Comparison of ENCODE assay signal across 11 mouse cellular contexts in the genomic region with DNA sequence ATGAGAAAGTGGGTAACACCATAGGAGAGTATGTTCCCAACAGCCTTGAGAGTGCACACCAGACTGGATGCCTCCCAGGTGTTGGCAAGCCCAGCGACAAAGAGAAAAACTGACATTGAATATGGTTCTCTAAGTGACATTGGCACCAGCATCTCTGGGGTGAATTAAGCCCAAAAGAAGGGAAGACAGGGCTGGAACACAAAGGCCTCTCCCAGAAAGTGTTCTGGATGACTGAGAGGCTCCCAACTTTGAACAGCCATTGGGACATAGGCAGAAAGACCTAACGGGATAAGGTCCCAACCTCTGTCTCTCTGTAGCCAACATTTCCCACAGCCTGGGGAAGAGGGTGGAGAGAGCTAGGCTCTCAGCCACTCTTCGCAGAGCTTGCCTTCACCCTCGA. TPM values are rescaled to one million over a fixed set of nuclear protein-coding genes. Genes with fewer than 3 reads are reported as not detected.
DNase-seq lines count a peak whose midpoint lies in the region; ATAC-seq and TF ChIP-seq lines count a peak whose summit lies in the region.
"Had no signal": no experiment of that assay in that cellular context is flagged by ENCODE, and none has a peak within 500 bp of the region (broad histone marks: within the 10 kb centered on the region; RNA-seq: fewer than 3 reads in every experiment).

No protein-coding gene starts in this region.

- 0 out of 2 replicates have a peak, but pooled peaks cover 7% of the 10 kb centered on the region for H3K36me3 ChIP-seq in lung, embryonic 15.5 days
- H3K36me3 ChIP-seq in forebrain, postnatal 0 days (ENCODE audit: insufficient read depth): 0 out of 2 replicates have a peak, but pooled peaks cover 5% of the 10 kb centered on the region
- no peaks in the 10 kb centered on the region; the same call in 1 of the 2 replicates for H3K36me3 ChIP-seq in limb, embryonic 12.5 days
- no peaks in the 10 kb centered on the region for H3K36me3 ChIP-seq in small intestine, adult 2 months (ENCODE audit: control insufficient read depth, insufficient read depth, low read length)
- H3K36me3 ChIP-seq in thymus, adult 2 months (ENCODE audit: control insufficient read depth, insufficient read depth, low read length): no peaks in the 10 kb centered on the region

- no peak overlapping the region for H3K9ac ChIP-seq in lung, embryonic 15.5 days
- H3K9ac ChIP-seq in forebrain, postnatal 0 days: no peak overlapping the region
- H3K9ac ChIP-seq in limb, embryonic 12.5 days (replicated peaks): no peak overlapping the region

- WGBS in lung, embryonic 15.5 days: 20% methylated on average over 4 of the region's 4 CpGs
- 28% methylated on average over 4 of the region's 4 CpGs for WGBS in forebrain, postnatal 0 days
- 22% methylated on average over 4 of the region's 4 CpGs for WGBS in limb, embryonic 12.5 days
- 43% methylated on average over 4 of the region's 4 CpGs for WGBS in small intestine, adult 2 months
- 47% methylated on average over 4 of the region's 4 CpGs for WGBS in thymus, adult 2 months

- H3K27me3 ChIP-seq in lung, embryonic 15.5 days: peaks cover 74% of the 10 kb centered on the region
- H3K27me3 ChIP-seq in forebrain, postnatal 0 days (ENCODE audit: insufficient read depth, low read length): peaks cover 16% of the 10 kb centered on the region
- H3K27me3 ChIP-seq in limb, embryonic 12.5 days: peaks cover 90% of the 10 kb centered on the region
- H3K27me3 ChIP-seq in small intestine, adult 2 months (ENCODE audit: control insufficient read depth, insufficient read depth, low read length): peaks cover 26% of the 10 kb centered on the region
- H3K27me3 ChIP-seq in thymus, adult 2 months (ENCODE audit: control insufficient read depth, insufficient read depth, low read length): peaks cover 17% of the 10 kb centered on the region

- H3K27ac ChIP-seq in lung, embryonic 15.5 days: no peak overlapping the region
- H3K27ac ChIP-seq in forebrain, postnatal 0 days (ENCODE audit: low read depth, low read length): no peak overlapping the region
- no peak overlapping the region for H3K27ac ChIP-seq in limb, embryonic 12.5 days
- H3K27ac ChIP-seq in small intestine, adult 2 months (ENCODE audit: insufficient read depth, low read depth, low read length): no peak overlapping the region
- H3K27ac ChIP-seq in thymus, adult 2 months (ENCODE audit: control insufficient read depth, insufficient read depth, low read length): no peak overlapping the region

- DNase-seq in lung, postnatal 10 days: no peak
- DNase-seq in forebrain, postnatal 0 days: no peak
- DNase-seq in frontal cortex, postnatal 14 days (ENCODE audit: low spot score in 2 of 2): no peak
- DNase-seq in frontal cortex, adult 2 months (ENCODE audit: extremely low spot score in 1 of 2, low spot score in 1 of 2): no peak
- no peak for DNase-seq in thymus, adult 2 months
- DNase-seq: cerebellum, adult 18-20 months; thymus, postnatal 14 days had no signal

- peak overlapping the region; percentile 64 for H3K4me3 ChIP-seq in lung, embryonic 15.5 days
- H3K4me3 ChIP-seq in forebrain, postnatal 0 days (ENCODE audit: low read depth, low read length): peak overlapping the region; percentile 59
- H3K4me3 ChIP-seq in limb, embryonic 12.5 days (replicated peaks): peak overlapping the region; percentile 58
- peak overlapping the region; percentile 79; the same call in 1 of the 2 replicates for H3K4me3 ChIP-seq in small intestine, adult 2 months (ENCODE audit: low read depth, low read length)
- H3K4me3 ChIP-seq in thymus, adult 2 months (ENCODE audit: control insufficient read depth, insufficient read depth, low read length): no peak overlapping the region

- no peak for ATAC-seq in lung, embryonic 15.5 days (ENCODE audit: borderline replicate concordance, extremely low read depth, low FRiP score, low TSS enrichment)
- ATAC-seq in forebrain, postnatal 0 days: no peak
- ATAC-seq in limb, embryonic 12.5 days (ENCODE audit: insufficient number of reproducible peaks, insufficient read depth, low FRiP score, low TSS enrichment, low read depth): no peak
- ATAC-seq: Patski had no signal

- H3K9me3 ChIP-seq in lung, embryonic 15.5 days: no peaks in the 10 kb centered on the region
- no peaks in the 10 kb centered on the region for H3K9me3 ChIP-seq in forebrain, postnatal 0 days (ENCODE audit: low read length)
- H3K9me3 ChIP-seq in limb, embryonic 12.5 days: no peaks in the 10 kb centered on the region

- TF ChIP-seq CTCF in forebrain, postnatal 0 days (IDR thresholded peaks at IDR 0.05; ENCODE audit: low read depth): no peak
- TF ChIP-seq CTCF in small intestine, adult 2 months (IDR thresholded peaks at IDR 0.05; ENCODE audit: extremely low read depth, insufficient read length, insufficient replicate concordance, low read depth, low read length): no peak
- TF ChIP-seq CTCF in thymus, adult 2 months (IDR thresholded peaks at IDR 0.05; ENCODE audit: borderline replicate concordance, control insufficient read depth, extremely low read depth, insufficient read depth, low read length, poor library complexity): no peak

- H3K4me2 ChIP-seq in lung, embryonic 15.5 days: peak overlapping the region; percentile 84
- peak overlapping the region; percentile 99 for H3K4me2 ChIP-seq in forebrain, postnatal 0 days (ENCODE audit: low read depth)
- peak overlapping the region; percentile 98 for H3K4me2 ChIP-seq in limb, embryonic 12.5 days

- peaks cover 24% of the 10 kb centered on the region for H3K4me1 ChIP-seq in lung, embryonic 15.5 days
- peaks cover 14% of the 10 kb centered on the region for H3K4me1 ChIP-seq in forebrain, postnatal 0 days (ENCODE audit: insufficient read depth)
- H3K4me1 ChIP-seq in limb, embryonic 12.5 days (replicated peaks): peaks cover 42% of the 10 kb centered on the region
- peaks cover 10% of the 10 kb centered on the region; the same call in 1 of the 2 replicates for H3K4me1 ChIP-seq in small intestine, adult 2 months (ENCODE audit: control insufficient read depth, insufficient read depth, insufficient read length, low read length)
- 0 out of 2 replicates have a peak, but pooled peaks cover 4% of the 10 kb centered on the region for H3K4me1 ChIP-seq in thymus, adult 2 months (replicated peaks; ENCODE audit: control insufficient read depth, insufficient read depth, low read length)

- no peak for TF ChIP-seq POLR2A in small intestine, adult 2 months (IDR thresholded peaks at IDR 0.05; ENCODE audit: low read depth, low read length)
- TF ChIP-seq POLR2A in thymus, adult 2 months (IDR thresholded peaks at IDR 0.05; ENCODE audit: control insufficient read depth, extremely low read depth, insufficient read depth, low read length, poor library complexity): no peak

RNA-seq across cellular contexts. Expression of gene Zbtb16, which starts 2.0 kb away (rescaled TPM):
- 5.1 and 7.0 TPM in 2 replicates for polyA plus RNA-seq in lung, embryonic 15.5 days (2015; fragmentation: Nextera tagmentation; extraction: Ambion mirVana)
- total RNA-seq in forebrain, postnatal 0 days (2014; rRNA removed): 8.2 and 12.6 TPM in 2 replicates
- 4.7 and 6.8 TPM in 2 replicates for polyA plus RNA-seq in forebrain, postnatal 0 days (2015; fragmentation: Nextera tagmentation; extraction: Ambion mirVana)
- 2.5 and 2.9 TPM in 2 replicates for polyA plus RNA-seq in limb, embryonic 12.5 days (2016; fragmentation: Nextera tagmentation; extraction: Ambion mirVana)
- 1.6 and 1.8 TPM in 2 replicates for polyA plus RNA-seq in small intestine, adult 2 months (2012; rRNA removed)
- 13.4 and 16.1 TPM in 2 replicates for polyA plus RNA-seq in frontal cortex, adult 2 months (2012; rRNA removed)
- polyA plus RNA-seq in thymus, adult 2 months (2012; rRNA removed): 3.7 and 4.1 TPM in 2 replicates
